Mouse (Mus musculus) ES-E14 (cell line): ENCODE data around the gene 9930111J21Rik2.
"Not testable (repeated sequence)": the region's sequence is repeated elsewhere in the genome, so short reads cannot be mapped to it uniquely, and the experiment has no call there.

Source experiments
- CHD2 ChIP-seq: IDR thresholded peaks from 2 replicates; pipeline ENCODE4 v1.6.1; 2014; ENCODE audit warnings: mild to moderate bottlenecking, low read depth, low read length, inconsistent platforms
- HCFC1 ChIP-seq: IDR thresholded peaks from 2 replicates; pipeline ENCODE4 v1.6.1; 2012; ENCODE audit warnings: low read length, inconsistent platforms, borderline replicate concordance; ENCODE audit not compliant: insufficient read depth
- MAFK ChIP-seq: IDR thresholded peaks from 2 replicates; pipeline ENCODE4 v1.6.1; 2014; ENCODE audit warnings: mild to moderate bottlenecking, low read depth, low read length, inconsistent platforms; ENCODE audit not compliant: insufficient read depth
- ZC3H11A ChIP-seq: IDR thresholded peaks from 2 replicates; pipeline ENCODE4 v1.6.1; 2012; ENCODE audit warnings: low read depth, mild to moderate bottlenecking, inconsistent platforms, low read length, borderline replicate concordance
- ZNF384 ChIP-seq: IDR thresholded peaks from 2 replicates; pipeline ENCODE4 v1.6.1; 2012; ENCODE audit warnings: low read depth, low read length, inconsistent platforms

GRCm38 (mm10) chr11:48988219-48988618, 62.8 kb downstream of the 9930111J21Rik2 start:
- not testable (repeated sequence) for TF ChIP-seq ZC3H11A, ZNF384, HCFC1, CHD2, MAFK
